Mouse (Mus musculus) naive thymus-derived CD4-positive, alpha-beta T cell, adult 2 months (primary cell): Measurements from ENCODE around the gene Lrrn3.

Experiments
- DNase-seq: peaks from one replicate; pipeline ENCODE4 v3.0.0-alpha.2; 2011; ENCODE audit warnings: low read depth

The Lrrn3 gene

DNA sequence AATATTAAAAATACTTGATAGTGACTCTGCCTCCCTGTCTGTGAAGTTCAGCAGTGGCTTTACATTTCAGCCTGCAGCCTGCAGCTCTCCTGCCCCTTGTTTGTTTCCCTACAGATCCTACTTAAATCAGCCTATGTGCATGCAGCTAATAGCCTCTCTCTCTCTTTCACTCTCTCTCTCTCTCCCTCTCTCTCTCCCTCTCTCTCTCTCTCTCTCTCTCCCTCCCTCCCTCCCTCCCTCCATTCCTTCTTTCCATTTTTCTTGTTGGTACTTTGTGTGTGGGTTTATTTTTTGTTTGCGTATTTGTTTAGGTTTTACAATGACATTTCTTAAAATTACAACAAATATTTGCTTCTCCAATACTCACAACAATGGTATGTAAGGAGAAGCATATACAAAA lies at the start of gene Lrrn3:
Lrrn3 (minus strand) TSS at position 101 of the 400 bp plus-strand sequence.
- no peak for DNase-seq

DNA sequence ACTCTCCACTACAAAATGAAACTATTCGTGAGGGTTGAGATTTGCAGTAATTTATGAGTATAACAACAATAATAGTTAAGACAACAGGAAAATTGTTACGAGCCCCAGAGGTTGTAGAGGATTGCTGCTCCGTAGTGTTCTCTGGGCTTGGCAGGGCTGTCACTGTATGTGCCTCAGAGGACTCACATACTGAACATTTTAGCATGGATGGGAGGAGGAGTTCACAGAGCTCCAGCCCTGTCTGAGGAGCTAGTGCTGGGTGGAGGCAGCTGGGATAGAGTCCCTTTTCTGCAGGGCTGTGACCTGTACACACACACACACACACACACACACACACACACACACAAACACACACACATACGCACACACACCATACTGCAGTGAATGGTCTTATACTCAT lies 42.2 kb upstream of the Lrrn3 start:
- DNase-seq = no peak

DNA sequence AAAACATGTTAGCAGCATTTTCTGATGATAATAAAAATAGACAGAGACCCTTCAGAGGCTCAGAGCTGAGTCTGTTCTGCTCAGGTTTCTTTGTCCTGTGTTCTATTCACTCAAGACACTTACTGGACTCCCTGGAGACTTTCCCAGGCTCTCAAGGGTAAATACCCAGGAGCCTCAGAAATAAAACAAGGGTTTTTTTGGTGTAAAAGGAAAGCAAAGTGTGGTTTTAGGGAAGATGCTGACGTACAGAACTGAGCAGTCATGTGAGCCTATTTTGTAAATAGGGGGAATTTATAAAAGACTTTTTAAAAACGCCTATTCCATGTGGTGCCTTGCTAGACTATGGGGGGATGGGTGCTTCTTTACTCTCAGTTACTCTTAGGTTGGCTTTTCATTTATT lies 40.5 kb upstream of the Lrrn3 start:
- DNase-seq = no peak

DNA sequence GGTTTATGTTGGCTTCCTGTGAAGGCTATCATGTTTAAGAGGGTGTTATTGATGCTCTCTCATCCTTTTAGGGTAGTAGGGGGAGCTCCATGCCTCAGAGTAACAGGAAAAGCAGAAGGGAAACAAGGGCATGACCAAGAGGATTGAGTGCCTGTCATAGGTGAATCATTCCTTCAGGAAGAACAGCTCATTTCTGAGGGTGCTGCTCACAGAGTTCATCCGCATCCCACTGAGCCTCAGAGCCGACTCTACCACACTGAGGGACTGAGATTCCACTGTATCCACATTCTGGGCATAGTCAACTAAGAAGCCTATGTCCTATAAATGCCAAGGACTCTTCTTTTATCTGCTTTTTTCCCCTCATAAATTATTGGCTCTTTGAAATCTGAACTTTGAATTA lies 35.4 kb upstream of the Lrrn3 start:
- DNase-seq = no peak

DNA sequence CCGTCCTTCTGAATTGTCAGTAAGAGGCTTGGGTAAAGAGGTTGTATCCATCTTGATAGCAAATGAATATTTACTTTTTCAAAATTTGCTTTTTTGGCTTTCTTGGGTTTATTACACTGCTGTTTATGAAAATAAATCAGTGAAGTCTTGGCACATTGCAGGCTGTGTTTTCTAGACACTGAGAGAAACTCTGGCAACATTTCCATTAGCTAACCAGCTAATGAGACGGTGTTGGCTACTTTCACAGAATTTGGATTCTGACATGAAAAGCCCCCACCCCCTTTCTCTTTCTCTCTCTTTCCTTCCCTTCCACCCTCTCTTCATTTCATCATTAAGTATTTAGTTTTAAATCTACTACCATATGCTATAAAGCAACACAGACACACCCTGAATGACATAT lies 34.1 kb upstream of the Lrrn3 start:
- DNase-seq = no peak

DNA sequence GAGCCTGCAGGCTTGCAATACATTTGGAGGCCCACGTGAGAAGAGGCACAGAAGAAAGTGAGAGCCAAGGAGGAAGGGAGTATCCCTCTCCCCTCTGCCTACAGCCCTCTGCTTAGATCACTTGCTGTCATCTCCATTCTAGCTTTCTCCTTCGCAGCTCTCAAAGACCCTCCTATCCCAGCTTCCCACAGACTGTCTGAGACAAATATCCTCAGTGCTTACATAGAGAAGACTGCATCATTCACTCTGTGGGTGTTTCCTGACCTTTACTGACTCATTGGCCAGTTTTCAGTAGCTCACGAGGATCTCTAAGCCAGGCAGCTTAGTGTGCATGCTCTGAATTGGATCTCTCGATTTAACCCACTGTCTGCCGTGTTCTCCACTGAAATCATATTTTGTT lies 32.7 kb upstream of the Lrrn3 start:
- DNase-seq = no peak

DNA sequence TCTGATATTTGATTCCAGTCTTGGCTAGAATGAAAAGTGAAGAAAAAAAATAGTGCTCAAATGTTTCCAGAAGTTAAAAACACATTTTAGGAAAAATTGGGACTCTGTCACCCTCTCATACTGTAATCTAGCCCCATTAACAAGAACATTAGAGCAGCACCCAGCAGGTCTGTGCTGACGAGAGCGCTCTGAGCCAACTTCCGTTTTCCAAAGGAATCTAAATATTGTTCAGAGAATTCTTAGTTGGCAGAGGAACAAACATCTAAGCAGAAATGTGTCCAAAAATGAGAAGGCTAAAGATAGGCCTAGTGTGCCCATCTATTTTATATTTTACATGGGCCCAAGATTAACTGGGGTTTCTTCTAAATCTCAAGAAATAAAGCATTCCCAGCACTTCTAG lies 24.4 kb upstream of the Lrrn3 start:
- DNase-seq = no peak

DNA sequence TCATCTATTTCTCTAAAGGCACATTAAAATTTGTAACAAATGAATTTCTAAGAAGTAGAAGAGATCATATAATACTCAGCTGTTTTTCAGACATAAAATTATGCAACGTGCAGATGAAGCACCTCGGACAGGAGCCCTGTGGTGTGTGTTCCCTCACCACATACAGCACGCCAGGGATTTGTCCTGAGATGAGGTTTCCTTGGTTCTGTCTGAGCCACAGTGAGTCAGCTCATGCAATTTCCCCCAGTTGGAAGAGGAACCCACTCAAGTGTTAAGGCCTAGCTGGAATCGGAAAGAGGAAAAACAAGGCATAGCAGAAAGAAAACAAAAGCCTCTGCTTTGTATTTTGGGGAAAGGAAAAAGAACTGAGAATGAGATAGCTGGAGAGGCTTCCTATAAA lies 22.4 kb upstream of the Lrrn3 start:
- no peak for DNase-seq

DNA sequence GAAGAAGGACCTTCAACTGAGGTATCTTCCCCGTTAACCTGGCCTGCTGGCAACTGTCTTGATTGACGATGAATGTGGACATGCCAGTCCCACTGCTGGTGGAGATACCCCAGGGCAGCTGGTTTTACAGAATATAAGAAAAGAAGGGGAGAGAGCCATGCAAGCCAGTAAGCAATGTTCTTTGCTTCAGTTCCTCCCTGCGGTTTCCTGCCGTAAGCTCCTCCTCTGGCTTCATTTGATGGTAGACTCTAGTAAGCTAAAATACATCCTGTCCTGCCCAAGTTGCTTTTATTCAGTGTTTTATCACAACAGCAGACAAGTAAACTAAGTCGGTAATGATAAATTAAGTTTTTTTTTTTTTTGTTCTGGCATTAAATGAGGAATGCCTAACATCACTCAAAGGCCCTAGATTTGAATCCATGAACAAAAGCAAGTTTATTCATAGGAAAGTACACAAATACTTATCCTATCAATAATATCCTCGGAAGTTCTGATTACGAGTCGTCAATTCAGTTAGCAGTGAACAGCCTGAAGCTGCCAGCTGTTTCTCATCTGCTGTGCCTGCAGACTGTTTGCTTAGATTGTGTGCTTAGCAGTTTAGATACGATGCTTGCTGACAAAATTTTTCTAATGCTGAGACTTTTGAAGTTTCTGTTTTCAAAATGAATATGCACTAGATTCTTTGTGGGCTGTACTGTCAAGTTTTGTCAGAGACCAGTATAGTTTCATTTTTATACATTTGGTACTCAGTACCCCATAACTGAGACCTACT lies 14.0 kb upstream of the Lrrn3 start:
- peak; percentile 59 for DNase-seq

DNA sequence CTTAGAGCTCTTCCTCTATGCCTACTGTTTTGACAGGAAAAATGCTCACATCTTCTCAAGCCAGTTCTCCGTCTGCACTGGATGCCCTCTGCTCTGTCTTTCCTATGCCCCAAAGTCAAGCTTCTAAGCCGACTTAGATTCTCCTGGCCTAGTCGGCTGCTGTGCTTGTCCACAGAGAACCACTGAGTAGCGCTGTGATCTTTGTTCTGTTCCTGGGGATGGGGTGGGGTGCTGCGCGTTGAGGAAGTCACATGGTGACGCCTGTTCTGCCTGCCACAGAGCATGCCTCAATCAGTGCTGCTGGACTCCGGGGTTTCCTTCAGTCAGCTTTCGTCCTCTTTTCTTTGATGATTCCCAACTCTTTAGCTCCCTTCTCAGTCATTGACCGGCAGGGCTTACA lies 8.4 kb upstream of the Lrrn3 start:
- DNase-seq = peak; percentile 41

DNA sequence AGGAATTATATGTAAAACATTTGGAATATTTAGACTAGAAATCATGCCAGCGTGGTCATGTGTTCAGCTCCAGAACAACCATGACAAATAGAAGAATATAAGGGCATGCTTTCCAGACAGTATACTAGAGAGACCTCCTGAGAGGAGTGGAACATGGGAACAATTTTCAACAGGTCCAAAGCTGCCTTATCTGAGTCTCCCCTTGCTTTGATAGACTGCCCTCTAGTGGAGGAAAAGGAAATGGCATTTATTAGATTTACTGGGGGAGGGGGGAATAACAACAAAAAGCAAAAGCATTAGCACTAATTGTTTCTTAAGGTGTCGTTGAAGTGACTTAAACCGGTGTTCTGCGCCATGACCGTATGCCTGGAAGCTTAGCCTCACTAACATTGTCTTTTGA lies 774 bp upstream of the Lrrn3 start:
- peak; percentile 72 for DNase-seq

DNA sequence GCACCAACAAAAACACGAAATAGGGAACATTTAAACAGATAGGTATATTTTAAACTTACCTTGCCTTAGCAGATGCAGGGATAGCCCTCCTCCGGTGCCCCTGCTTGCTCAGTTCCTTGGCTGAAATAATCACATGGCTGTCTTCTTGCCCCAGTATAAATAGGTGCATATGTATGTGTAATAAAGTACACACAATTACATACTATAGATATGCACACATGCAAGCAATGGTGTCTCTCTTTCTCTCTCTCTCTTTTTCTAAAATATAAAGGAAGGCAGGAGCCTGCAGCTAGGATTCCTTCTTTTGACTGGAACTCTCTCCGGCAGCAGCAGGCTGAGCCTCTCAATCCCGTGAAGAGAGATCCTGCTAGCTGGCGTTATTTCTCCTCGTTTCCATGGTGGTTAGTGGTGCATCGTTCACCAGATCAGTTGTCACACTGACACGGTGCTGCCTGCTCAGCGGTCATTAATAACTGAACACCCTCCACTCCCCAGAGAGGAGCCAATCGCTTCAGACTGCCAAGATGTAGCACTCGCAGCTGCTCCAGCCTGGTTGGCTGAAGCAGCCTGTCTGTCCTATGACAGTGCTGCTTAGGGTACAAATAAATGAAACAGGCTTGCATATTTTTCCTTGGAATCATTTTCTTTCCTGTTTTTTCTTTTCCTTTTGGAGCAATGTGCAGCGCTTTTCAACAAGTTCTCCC lies 567 bp downstream of the Lrrn3 start:
- DNase-seq = peak; percentile 19

DNA sequence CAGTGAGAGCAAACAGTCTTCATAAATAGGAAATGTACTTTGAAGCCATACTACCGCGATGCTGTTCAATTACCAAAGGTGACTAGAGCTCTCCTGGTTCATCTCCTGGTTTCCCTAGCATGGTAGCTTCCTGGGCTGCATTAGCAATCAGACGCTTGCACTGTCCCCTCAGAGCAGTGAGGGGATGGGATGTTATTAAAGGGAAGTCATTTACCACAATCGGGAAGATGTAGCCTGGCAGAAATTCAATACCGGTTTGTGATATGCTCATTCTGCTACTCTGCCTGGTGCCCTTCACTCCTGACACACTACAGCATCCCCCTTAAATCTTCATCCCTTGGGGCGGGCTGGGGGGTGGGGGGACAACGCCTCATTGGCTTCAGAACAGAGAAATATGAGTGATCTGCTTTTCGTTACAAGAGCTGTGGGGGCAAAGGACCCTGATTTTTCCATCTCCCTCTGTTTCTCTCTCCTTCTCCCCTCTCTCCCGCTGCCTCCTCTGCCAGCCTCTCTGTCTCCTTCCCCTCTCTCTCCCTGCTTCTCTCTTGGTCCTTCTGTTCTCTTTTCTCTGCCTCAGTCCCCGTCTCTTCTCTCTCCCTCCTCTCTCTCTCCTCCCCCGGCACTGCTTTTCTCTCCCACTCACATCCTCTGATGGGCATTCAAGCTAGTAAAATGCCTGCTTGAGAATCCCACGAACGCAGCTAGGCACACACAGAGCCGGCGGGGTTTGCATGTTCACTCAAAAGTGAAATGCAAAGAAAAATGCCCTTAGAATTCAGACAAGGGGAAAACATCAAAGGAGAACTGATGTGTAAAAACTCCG lies 1.3 kb downstream of the Lrrn3 start:
- DNase-seq = peak; percentile 11

DNA sequence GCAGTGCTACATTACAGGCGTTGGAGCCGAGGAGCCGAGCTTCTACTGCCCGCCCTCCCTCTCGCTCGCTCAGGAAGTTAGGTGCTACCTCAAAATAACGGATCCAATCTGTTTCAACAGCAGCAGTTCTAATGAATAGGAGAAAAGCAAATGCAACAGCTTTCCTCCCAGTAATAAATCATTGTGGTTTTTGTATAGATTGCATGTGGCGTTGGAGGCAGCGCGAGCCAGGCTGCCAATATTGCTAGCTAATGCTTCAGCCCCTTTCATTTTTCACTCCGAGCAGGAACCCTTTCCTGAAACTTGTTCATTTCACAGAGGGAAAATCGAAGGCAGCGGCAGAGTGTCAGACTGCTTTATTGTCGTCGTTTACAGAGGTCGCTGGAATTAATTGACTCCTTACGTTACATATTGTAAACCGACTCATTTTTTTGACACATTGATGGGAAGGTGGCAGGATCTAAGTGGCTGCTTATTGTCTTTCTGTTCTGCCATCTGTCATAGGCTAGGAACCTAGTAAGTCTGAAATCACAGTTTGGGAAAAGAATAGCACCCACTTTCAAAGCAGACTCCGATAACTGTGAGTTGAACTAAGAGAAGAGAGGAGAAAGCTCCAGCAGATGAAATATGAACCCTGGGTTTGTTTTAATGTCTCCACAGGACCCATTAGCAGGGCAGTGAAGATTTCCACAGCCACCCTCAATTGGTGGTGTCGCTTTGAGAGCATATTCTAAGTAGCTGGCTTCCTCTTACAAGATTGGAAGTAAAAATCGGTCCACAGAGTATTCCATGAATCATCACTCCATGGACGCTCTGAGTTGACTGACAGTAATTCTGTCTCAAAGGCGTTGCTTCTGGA lies 2.4 kb downstream of the Lrrn3 start:
- peak; percentile 16 for DNase-seq

DNA sequence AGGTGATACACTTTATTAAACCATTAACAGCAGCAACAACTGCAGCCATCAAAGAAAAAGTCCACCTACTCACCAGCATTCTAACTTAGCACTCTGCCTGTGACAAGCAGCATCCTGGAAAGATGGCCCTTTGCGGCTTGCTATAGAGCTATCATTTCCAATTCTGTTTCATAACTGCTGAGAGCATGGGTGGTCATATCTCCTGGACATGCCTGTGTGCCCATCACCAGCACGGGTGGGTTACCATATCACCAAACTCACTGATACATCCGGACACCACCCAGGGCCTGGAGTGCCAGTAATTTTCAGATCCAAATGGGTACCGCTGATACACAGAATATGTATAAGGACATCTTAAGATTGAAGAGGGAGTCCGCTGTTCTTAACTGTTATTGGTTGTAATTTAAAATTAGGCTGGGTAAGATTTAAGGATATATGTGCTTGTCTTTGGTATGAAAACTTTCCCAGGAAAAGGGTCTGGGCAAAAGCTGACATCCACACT lies 3.1 kb downstream of the Lrrn3 start:
- no peak for DNase-seq

DNA sequence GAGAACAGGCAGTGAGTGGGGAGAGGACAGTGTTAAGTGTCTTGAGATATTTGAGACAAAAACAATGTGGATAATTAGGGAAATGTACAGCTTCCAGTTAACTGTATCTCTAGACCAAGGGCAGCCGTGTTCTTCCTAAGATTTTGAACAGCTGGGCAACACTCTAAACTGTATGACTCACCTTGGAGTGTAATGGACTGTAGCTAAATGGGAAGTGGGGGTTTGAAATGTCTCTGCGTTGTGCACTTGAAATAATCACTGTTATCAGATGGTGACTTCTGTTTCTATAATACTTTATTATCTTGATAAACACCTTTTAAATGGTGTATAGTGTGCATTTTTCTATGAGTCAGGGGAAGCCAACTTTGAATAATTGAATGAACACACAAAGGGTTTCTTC lies 4.7 kb downstream of the Lrrn3 start:
- no peak for DNase-seq

DNA sequence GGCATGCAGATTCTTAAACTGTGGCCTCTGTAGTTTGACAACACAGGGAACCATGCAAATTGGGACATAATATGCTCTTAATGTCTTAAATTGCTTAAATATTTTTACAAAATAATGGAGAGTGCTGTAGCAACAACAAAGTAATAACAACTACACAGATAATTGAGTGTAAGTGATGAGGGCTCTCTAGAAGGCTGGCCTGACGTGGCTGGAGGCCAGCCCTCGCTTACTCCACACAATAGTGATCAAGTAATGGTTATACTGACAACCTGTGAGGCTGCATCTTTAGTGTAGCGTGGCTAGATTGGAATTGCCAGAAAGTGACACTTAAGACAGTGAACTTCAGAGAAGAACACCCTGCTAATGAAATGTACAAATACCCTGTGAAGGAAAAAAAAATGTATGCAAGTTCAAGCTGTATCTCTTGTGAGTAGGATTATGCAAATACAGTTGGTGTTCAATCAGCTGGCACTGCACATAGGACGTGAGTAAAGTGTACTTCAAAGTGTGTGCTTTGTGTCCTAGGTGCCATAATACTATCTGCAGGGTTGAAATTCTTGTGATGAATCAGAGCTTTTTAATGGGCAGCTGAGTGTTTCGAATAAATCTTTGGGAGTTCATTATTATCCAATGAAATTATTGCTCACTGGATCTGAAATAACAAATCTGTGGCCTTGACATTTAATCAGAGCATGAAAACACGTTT lies 17.0 kb downstream of the Lrrn3 start:
- no peak for DNase-seq

DNA sequence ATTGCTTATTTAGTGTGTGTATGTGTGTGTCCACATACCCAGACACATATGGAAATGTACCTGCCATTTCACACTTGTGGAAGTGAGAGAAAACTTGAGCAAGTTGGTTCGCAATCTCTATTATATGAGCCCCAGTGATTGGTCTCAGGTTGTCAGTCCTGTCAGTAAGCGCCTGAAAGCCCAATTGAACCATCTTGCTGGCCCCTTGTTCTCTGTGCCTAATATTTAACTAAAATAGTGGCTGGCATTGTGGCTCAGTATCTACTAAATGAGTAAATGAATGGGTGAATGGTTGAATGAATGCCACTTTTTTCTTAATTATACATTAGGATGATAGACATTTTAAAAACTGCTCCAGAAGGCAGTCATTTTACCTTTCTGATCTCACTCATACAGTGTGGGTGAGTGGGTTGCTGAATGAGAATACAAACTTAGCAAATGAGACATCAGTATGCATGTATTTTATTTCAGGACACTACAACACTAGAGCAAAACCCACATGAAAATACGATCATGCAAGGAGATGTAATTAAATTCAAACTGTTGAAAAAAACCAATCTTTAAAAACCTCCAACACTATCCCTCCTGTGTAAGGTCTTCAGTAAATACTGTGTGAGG lies 17.7 kb downstream of the Lrrn3 start:
- DNase-seq = no peak

DNA sequence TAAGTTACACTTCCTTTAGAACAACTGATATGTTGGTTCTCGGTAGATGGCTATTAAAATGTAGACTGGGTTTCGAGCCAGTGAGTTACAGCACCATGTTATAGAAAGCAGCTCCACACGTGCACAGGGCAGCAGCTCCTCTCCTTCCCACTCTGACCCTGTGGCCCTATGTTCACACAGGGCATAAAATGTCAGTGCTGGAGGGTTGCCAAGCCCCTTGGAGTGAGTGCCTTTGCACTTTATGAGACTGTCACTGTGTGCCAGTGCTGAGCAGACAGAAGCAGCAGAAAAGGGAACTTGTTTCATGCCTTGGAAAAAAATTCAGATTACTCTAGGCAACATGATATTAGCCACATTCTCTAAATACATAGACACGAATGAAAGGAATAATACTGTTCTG lies 47.8 kb downstream of the Lrrn3 start:
- DNase-seq = no peak

DNA sequence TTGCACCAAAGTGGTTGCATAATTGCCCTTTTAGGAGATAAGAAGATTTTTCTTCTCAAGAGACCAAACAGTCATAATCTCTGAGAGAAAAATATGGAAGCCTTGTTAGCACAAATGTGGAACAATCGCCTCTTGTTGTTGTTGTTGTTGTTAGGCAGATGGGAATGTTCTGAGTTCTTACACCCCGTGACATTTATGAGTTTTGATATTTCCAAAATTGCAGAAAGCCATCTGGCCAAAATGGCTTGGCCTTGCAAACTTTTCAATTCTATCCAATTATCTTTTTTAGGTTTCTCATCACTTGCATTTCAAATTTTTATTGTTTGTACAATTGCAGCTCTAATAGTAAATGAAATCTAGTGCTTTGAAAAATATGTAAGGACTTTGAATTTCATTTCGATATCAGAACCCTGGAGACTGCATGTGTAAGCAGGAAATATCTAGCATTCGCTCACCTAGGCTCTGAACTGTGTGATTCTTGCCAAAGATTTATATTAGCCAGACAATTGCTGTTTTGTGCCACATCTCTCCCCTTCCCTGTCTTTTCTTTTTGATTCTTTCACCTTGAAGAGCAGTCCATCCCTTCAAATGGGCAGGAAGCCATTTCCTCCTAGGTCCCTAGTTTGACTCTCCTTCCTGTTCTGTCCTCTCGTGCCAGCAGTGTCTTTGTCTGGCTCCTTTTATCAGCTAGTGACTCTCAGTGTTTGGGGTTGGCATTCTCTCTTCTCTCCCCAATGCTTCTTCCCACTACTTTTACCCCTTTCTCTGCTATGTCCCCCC lies 49.8 kb downstream of the Lrrn3 start:
- DNase-seq = no peak
